Mouse (Mus musculus): ENCODE measurements at regions not wholly inside any gene's neighbourhood (a gene's known extent, or its start where the extent isn't known, plus 50 kb on each side); places are given as distances from the start of the nearest gene placed in this dataset.

DNA sequence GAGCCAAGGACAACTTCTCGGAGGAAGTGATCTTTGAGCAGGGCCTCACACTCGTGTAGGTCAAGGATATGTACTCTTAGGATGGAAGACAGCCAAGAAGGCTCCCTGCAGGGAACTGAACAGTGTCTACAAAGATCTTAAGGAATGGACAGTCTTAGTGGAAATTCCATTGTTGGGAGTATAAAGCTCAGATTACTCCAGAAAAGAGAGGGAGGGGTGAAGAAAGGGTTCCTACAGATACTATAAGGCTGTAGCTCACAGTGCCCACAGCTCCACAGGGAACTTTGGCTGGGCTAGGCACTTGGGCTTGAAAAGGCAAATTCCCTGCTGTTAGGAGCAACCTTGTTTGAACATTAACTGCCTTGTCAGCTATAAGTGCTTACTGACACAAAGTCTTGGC is 85.6 kb upstream of the Slc1a4 start:
- Histone ChIP-seq H3K36me3 (ENCODE audit: control insufficient read depth, insufficient read depth, low read length) (no peaks in the 10 kb centered on the region), H3K27me3 (ENCODE audit: control insufficient read depth, insufficient read depth, low read depth, low read length) (no peaks in the 10 kb centered on the region), H3K4me1 (replicated peaks; ENCODE audit: control insufficient read depth, insufficient read depth, low read length) (no peaks in the 10 kb centered on the region), H3K9ac (ENCODE audit: low read length) (no peak overlapping the region), H3K9me3 (ENCODE audit: control insufficient read depth, low read length) (peaks cover 17% of the 10 kb centered on the region), H3K4me2 (ENCODE audit: low read depth, low read length) (no peak overlapping the region), H3K27ac (ENCODE audit: low read length) (no peak overlapping the region), H3K4me3 (ENCODE audit: low read length) (no peak overlapping the region)
- peak; percentile 34; the same call in 1 of the 2 replicates for ATAC-seq (ENCODE audit: low read depth)
- WGBS, result 38% methylated on average over 2 of the region's 2 CpGs

DNA sequence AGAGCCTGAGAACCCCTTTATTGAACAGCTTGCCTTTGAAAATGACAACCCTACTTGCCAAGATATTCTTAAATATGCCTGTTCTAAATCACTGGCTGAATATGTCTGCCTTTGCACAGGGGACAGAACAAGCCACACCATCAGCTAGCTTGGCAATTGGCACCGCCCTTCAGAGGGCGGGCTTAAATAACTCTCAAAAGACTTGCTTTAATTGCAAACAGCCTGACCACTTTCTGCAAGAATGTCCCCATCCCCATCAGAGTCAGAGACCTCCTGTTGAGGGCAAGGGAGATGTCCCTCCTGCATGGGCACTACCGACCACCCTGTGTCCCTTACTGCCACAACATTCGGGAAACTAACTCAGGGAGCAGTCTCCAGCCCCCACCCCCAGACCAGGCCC is 88.4 kb upstream of the Slc1a4 start:
- no peak overlapping the region for H3K4me3 ChIP-seq (ENCODE audit: low read length)
- H3K9ac ChIP-seq (ENCODE audit: low read length), result no peak overlapping the region
- H3K27me3 ChIP-seq (ENCODE audit: control insufficient read depth, insufficient read depth, low read depth, low read length), result no peaks in the 10 kb centered on the region
- no peaks in the 10 kb centered on the region for H3K36me3 ChIP-seq (ENCODE audit: control insufficient read depth, insufficient read depth, low read length)
- 82% methylated on average over 4 of the region's 4 CpGs for WGBS
- no peak overlapping the region for H3K4me2 ChIP-seq (ENCODE audit: low read depth, low read length)
- no peak overlapping the region for H3K27ac ChIP-seq (ENCODE audit: low read length)
- no peaks in the 10 kb centered on the region for H3K4me1 ChIP-seq (replicated peaks; ENCODE audit: control insufficient read depth, insufficient read depth, low read length)
- no peak for ATAC-seq (ENCODE audit: low read depth)
- peaks cover 14% of the 10 kb centered on the region for H3K9me3 ChIP-seq (ENCODE audit: control insufficient read depth, low read length)

- Histone ChIP-seq H3K4me2 (ENCODE audit: low read depth, low read length) (no peak overlapping the region), H3K36me3 (ENCODE audit: control insufficient read depth, insufficient read depth, low read length) (no peaks in the 10 kb centered on the region), H3K27ac (ENCODE audit: low read length) (no peak overlapping the region), H3K4me3 (ENCODE audit: low read length) (no peak overlapping the region), H3K4me1 (replicated peaks; ENCODE audit: control insufficient read depth, insufficient read depth, low read length) (no peaks in the 10 kb centered on the region), H3K27me3 (ENCODE audit: control insufficient read depth, insufficient read depth, low read depth, low read length) (no peaks in the 10 kb centered on the region), H3K9ac (ENCODE audit: low read length) (no peak overlapping the region), H3K9me3 (ENCODE audit: control insufficient read depth, low read length) (no peaks in the 10 kb centered on the region)
- WGBS, result 61% methylated on average over 9 of the region's 9 CpGs
- no peak for ATAC-seq (ENCODE audit: low read depth)
Observed at GRCm38 (mm10) chr11:20436057-20436456, 103.5 kb upstream of the Slc1a4 start.

- 40% methylated on average over 4 of the region's 4 CpGs for WGBS
- no peak overlapping the region for H3K27ac ChIP-seq (ENCODE audit: low read length)
- no peak for ATAC-seq (ENCODE audit: low read depth)
Observed at GRCm38 (mm10) chr11:20442476-20442875, 100.6 kb upstream of the Sertad2 start.

GRCm38 (mm10) chr11:20445061-20445902 is 97.8 kb upstream of the Sertad2 start:
- peaks cover 7% of the 10 kb centered on the region for H3K4me1 ChIP-seq (replicated peaks; ENCODE audit: control insufficient read depth, insufficient read depth, low read length)
- H3K9ac ChIP-seq (ENCODE audit: low read length), result peak overlapping the region; percentile 52
- no peaks in the 10 kb centered on the region for H3K27me3 ChIP-seq (ENCODE audit: control insufficient read depth, insufficient read depth, low read depth, low read length)
- H3K9me3 ChIP-seq (ENCODE audit: control insufficient read depth, low read length), result peaks cover 4% of the 10 kb centered on the region; the same call in 1 of the 2 replicates
- peak overlapping the region; percentile 65 for H3K4me2 ChIP-seq (ENCODE audit: low read depth, low read length)
- H3K27ac ChIP-seq (ENCODE audit: low read length), result no peak overlapping the region
- H3K4me3 ChIP-seq (ENCODE audit: low read length), result peak overlapping the region; percentile 35
- 9% methylated on average over 15 of the region's 18 CpGs for WGBS
- ATAC-seq (ENCODE audit: low read depth), result peak; percentile 28; the same call in 1 of the 2 replicates
- H3K36me3 ChIP-seq (ENCODE audit: control insufficient read depth, insufficient read depth, low read length), result no peaks in the 10 kb centered on the region

More at GRCm38 (mm10) chr11:20442476-20442875, 100.6 kb upstream of the Sertad2 start:
- Histone ChIP-seq H3K36me3 (ENCODE audit: control insufficient read depth, insufficient read depth, low read length) (no peaks in the 10 kb centered on the region), H3K9ac (ENCODE audit: low read length) (no peak overlapping the region), H3K4me2 (ENCODE audit: low read depth, low read length) (no peak overlapping the region), H3K4me1 (replicated peaks; ENCODE audit: control insufficient read depth, insufficient read depth, low read length) (peaks cover 7% of the 10 kb centered on the region), H3K4me3 (ENCODE audit: low read length) (no peak overlapping the region), H3K9me3 (ENCODE audit: control insufficient read depth, low read length) (peaks cover 1% of the 10 kb centered on the region; the same call in 1 of the 2 replicates), H3K27me3 (ENCODE audit: control insufficient read depth, insufficient read depth, low read depth, low read length) (no peaks in the 10 kb centered on the region)

GRCm38 (mm10) chr11:20445903-20446264 is 97.2 kb upstream of the Sertad2 start:
- 2% methylated on average over 6 of the region's 6 CpGs for WGBS
- Histone ChIP-seq H3K4me1 (replicated peaks; ENCODE audit: control insufficient read depth, insufficient read depth, low read length) (peaks cover 7% of the 10 kb centered on the region), H3K27me3 (ENCODE audit: control insufficient read depth, insufficient read depth, low read depth, low read length) (no peaks in the 10 kb centered on the region), H3K27ac (ENCODE audit: low read length) (no peak overlapping the region), H3K4me2 (ENCODE audit: low read depth, low read length) (peak overlapping the region; percentile 65), H3K9ac (ENCODE audit: low read length) (peak overlapping the region; percentile 52), H3K4me3 (ENCODE audit: low read length) (peak overlapping the region; percentile 35), H3K9me3 (ENCODE audit: control insufficient read depth, low read length) (peaks cover 4% of the 10 kb centered on the region; the same call in 1 of the 2 replicates), H3K36me3 (ENCODE audit: control insufficient read depth, insufficient read depth, low read length) (no peaks in the 10 kb centered on the region)
- ATAC-seq (ENCODE audit: low read depth), result peak; percentile 75; the same call in 1 of the 2 replicates

- no peak overlapping the region for H3K27ac ChIP-seq (ENCODE audit: low read length)
- H3K9me3 ChIP-seq (ENCODE audit: control insufficient read depth, low read length), result no peaks in the 10 kb centered on the region
- H3K36me3 ChIP-seq (ENCODE audit: control insufficient read depth, insufficient read depth, low read length), result no peaks in the 10 kb centered on the region
- WGBS, result 61% methylated on average over 4 of the region's 4 CpGs
- no peak overlapping the region for H3K9ac ChIP-seq (ENCODE audit: low read length)
- no peak overlapping the region for H3K4me2 ChIP-seq (ENCODE audit: low read depth, low read length)
- H3K4me3 ChIP-seq (ENCODE audit: low read length), result no peak overlapping the region
- peaks cover 8% of the 10 kb centered on the region for H3K4me1 ChIP-seq (replicated peaks; ENCODE audit: control insufficient read depth, insufficient read depth, low read length)
- ATAC-seq (ENCODE audit: low read depth), result no peak
- H3K27me3 ChIP-seq (ENCODE audit: control insufficient read depth, insufficient read depth, low read depth, low read length), result no peaks in the 10 kb centered on the region
Observed at GRCm38 (mm10) chr11:20452901-20453300, 90.2 kb upstream of the Sertad2 start.

GRCm38 (mm10) chr11:20453786-20454185 is 89.3 kb upstream of the Sertad2 start:
- H3K27ac ChIP-seq (ENCODE audit: low read length), result no peak overlapping the region
- H3K4me3 ChIP-seq (ENCODE audit: low read length), result no peak overlapping the region
- no peaks in the 10 kb centered on the region for H3K9me3 ChIP-seq (ENCODE audit: control insufficient read depth, low read length)
- no peaks in the 10 kb centered on the region for H3K27me3 ChIP-seq (ENCODE audit: control insufficient read depth, insufficient read depth, low read depth, low read length)
- H3K9ac ChIP-seq (ENCODE audit: low read length), result no peak overlapping the region
- H3K4me2 ChIP-seq (ENCODE audit: low read depth, low read length), result no peak overlapping the region
- 51% methylated on average over 7 of the region's 7 CpGs for WGBS
- peaks cover 8% of the 10 kb centered on the region for H3K4me1 ChIP-seq (replicated peaks; ENCODE audit: control insufficient read depth, insufficient read depth, low read length)
- no peaks in the 10 kb centered on the region for H3K36me3 ChIP-seq (ENCODE audit: control insufficient read depth, insufficient read depth, low read length)
- no peak for ATAC-seq (ENCODE audit: low read depth)

GRCm38 (mm10) chr11:20455085-20455864 is 87.8 kb upstream of the Sertad2 start:
- Histone ChIP-seq H3K4me2 (ENCODE audit: low read depth, low read length) (peak overlapping the region; percentile 89), H3K4me1 (replicated peaks; ENCODE audit: control insufficient read depth, insufficient read depth, low read length) (peaks cover 14% of the 10 kb centered on the region), H3K4me3 (ENCODE audit: low read length) (peak overlapping the region; percentile 57), H3K36me3 (ENCODE audit: control insufficient read depth, insufficient read depth, low read length) (no peaks in the 10 kb centered on the region), H3K27me3 (ENCODE audit: control insufficient read depth, insufficient read depth, low read depth, low read length) (no peaks in the 10 kb centered on the region), H3K27ac (ENCODE audit: low read length) (no peak overlapping the region), H3K9me3 (ENCODE audit: control insufficient read depth, low read length) (no peaks in the 10 kb centered on the region), H3K9ac (ENCODE audit: low read length) (peak overlapping the region; percentile 60)
- under 1% methylated on average over 35 of the region's 35 CpGs for WGBS
- peak; percentile 84 for ATAC-seq (ENCODE audit: low read depth)
